Mouse (Mus musculus): ENCODE measurements around the gene Eva1c. TPM values are rescaled to one million over a fixed set of nuclear protein-coding genes. Genes with fewer than 3 reads are reported as not detected.

Gene Eva1c
- not detected for total RNA-seq (2023)

DNA sequence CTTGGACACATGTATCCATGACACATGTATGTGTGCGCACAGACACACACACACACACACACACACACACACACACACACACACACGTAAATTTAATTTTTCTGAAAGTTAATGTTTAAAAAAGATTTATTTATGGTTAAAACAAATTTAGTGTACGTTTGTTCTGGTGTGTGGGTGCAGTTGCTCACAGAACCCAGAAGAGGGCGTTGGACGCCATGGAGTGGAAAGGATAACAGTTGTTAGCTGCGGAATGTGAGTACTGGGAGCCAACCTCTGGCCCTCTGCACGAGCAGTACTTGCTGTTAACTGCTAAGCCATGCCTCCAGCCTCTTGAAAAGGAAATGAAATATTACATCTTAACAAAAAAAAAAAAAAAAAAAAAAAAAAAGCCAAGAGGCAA is at the start of gene Eva1c:
Gene Eva1c (plus strand): TSS at position 263 of the 400 bp plus-strand sequence.

GRCm38 (mm10) chr16:90809975-90810715 is 16.4 kb upstream of the Eva1c start, which contains the start of gene Urb1:
TSS of gene Urb1 (minus strand) at chr16:90810413.

GRCm38 (mm10) chr16:90934687-90935328 is 108.3 kb downstream of the Eva1c start, which contains the start of gene Cfap298:
TSS of gene Cfap298 (minus strand) at chr16:90935114.

Other genes with a start within 250 kb of the Eva1c start
- 10 to 100 TPM; 25.6 to 26.3 TPM for gene Mis18a, start 99.3 kb upstream of the Eva1c start, total RNA-seq (2023)
- gene Mrap, start 88.5 kb upstream of the Eva1c start, total RNA-seq (2023), result not detected
- 1 to 10 TPM; 5.3 to 7.2 TPM for gene Urb1, start 16.3 kb upstream of the Eva1c start, total RNA-seq (2023)
- 1 to 10 TPM; 4.9 to 8.0 TPM for gene Cfap298, start 108.4 kb downstream of the Eva1c start, total RNA-seq (2023)
- 100 to 1,000 TPM; 130 to 146 TPM for gene Synj1, start 184.6 kb downstream of the Eva1c start, total RNA-seq (2023)
- 10 to 100 TPM; 60.3 to 65.0 TPM for gene Paxbp1, start 217.8 kb downstream of the Eva1c start, total RNA-seq (2023)

Data from neutrophil, adult 59 days (primary cell).